Mouse (Mus musculus) small intestine, adult 2 months (tissue): ENCODE data around the gene Mmp9.

Experiments
- CTCF ChIP-seq: fragments of 200-500 bp; IDR thresholded peaks from 2 replicates; pipeline ENCODE4 v1.5.1; 2012; ENCODE audit warnings: low read depth, mild to moderate bottlenecking, control low read depth, inconsistent platforms, low read length, moderate library complexity, mixed read lengths; ENCODE audit not compliant: insufficient replicate concordance, insufficient read length; ENCODE audit errors: extremely low read depth
- POLR2A ChIP-seq: fragments of 200-500 bp; IDR thresholded peaks from 2 replicates; pipeline ENCODE4 v1.6.1; 2012; ENCODE audit warnings: low read depth, mild to moderate bottlenecking, control low read depth, inconsistent platforms, low read length, moderate library complexity

DNA sequence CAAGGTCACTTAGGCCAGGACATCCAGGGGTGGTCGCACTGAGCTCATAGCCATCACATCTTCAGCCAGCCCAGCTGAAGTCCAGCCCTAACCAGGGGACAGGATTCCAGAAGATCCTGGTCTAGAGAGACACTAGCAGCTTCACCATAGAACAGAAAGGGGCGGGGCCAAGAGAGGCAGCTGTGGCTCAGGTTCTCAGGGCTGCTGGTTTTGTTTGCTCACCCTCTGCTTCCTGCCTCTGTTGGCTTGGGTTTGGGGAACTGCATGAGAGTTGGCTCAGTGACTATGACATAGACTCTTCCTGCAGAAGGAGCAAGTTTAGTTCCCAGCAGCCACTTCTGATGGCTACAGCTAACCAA lies 27.2 kb upstream of the Mmp9 start:
- TF ChIP-seq CTCF (no peak), POLR2A (no peak)
